Mouse (Mus musculus) C3H10T1/2 (cell line): Measurements from ENCODE around the gene Myo19. TPM values are rescaled to one million over a fixed set of nuclear protein-coding genes. Genes with fewer than 3 reads are reported as not detected.

Experiments
- polyA plus RNA-seq, 2 experiments: library from polyadenylated mRNA; unstranded; fragments of >200 nt; fragmentation: generic; extraction: Trizol; gene quantifications; one replicate each; pipeline ENCODE4 v1.2.1; 2012; ENCODE audit warnings: missing spikeins in 2 of 2

The Myo19 gene
- 1 to 10 TPM; 2.0 to 5.5 TPM for polyA plus RNA-seq

DNA sequence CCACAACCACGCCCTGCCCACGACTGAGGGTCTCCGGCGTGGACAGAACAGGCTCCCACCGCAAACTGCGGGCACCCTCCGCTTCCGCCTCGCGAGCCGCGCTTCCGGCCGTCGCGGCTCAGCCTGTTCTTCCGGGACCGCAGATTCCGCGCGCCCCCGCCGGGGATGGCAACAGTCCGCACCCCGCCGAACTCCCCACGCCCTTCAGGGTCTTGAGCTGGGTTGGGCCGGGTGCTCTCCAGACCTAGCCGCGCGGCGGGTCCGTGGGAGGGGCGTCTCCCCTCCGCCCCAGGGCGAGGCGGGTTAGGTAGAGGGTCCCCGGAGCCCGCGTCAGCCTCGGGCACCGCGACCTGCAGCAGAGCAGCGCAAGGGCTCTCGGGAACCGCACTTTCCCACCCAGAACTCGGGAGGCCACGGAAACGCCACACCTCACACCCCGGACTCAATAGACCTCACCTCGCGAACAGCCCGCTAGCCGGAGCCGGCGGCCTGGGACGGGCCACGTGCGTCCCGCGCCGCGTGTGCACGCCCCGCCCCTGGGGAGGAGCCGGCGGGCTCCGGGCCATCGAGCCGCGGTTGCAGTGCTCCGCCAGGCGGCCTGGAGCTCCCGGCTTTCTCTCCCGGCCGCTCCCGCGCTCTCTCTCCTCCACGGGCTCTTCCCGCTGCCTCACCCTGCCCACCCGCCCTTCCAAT lies at the start of gene Myo19, which contains the start of gene Pigw:
Gene Myo19 (plus strand): TSS at position 377 of the 693 bp plus-strand sequence.
Gene Pigw (minus strand): TSS at position 514 of the 693 bp plus-strand sequence.

DNA sequence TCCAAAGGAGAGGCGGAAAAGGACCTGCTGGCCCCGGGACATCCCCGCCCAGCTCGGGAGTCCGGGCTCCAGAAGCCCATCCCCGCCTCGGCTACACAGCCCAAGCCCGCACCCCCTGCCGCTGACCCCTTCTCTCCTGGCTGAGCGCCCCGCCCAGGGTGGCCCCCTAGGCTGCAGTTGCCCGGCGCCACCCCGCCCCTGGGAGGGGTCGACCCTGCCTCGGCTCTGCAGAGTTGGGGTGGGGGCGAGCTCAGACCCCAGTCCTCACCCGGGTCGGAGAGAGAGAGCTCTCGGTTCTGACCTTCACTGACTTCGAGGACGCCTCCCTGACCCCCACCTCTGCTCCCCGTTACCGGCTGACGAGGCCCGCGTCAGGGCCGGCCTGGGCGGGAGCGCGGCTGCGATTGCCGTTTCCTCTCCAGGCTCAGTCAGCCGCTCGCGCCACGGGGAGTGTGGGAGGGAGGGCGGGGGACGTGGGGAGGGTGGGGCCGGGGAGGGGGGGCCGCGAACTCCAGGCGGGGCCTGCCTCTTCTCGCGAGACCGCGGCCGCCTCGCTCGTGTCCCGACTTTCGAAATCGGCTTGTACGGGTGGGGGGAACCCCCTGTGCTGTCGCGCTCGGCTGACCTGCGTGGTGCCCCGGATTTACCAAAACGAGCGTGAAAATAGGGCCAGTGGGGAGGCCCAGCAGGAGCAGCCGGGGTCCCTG lies 9.5 kb upstream of the Myo19 start, which contains the start of gene Ggnbp2:
Gene Ggnbp2 (minus strand): TSS at position 481 of the 707 bp plus-strand sequence.

DNA sequence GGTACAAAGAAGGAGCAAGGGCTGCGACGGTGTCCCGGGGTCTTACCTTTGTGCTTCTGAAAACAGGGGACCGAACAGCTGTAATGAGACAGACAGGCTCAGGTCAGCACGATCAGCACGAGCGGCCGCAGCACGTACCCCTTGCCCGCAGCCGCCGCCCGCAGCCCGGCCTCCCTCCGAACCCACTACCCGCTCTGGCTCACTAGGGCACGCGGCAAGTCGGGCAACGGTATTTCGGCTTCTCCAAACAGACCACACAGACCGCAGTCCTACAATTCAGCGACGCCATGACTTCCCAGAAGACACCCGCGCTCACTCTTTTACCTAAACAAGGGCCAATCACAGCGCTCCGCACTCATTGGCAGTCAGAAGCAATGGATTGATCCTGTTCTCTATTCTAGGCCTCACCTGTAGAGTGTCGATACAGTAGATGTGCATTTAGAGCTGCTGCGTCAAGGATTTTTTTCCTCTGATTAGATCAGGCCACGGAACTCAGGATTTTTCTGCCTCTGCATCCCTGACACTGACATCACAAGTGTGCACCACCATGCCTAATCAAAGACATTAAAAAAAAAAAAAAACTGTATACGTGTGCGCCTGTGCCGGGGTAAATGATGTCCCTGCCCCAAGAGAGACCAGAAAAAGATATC lies 36.2 kb downstream of the Myo19 start, which contains the start of gene Znhit3:
Gene Znhit3 (minus strand): TSS at position 314 of the 650 bp plus-strand sequence.

DNA sequence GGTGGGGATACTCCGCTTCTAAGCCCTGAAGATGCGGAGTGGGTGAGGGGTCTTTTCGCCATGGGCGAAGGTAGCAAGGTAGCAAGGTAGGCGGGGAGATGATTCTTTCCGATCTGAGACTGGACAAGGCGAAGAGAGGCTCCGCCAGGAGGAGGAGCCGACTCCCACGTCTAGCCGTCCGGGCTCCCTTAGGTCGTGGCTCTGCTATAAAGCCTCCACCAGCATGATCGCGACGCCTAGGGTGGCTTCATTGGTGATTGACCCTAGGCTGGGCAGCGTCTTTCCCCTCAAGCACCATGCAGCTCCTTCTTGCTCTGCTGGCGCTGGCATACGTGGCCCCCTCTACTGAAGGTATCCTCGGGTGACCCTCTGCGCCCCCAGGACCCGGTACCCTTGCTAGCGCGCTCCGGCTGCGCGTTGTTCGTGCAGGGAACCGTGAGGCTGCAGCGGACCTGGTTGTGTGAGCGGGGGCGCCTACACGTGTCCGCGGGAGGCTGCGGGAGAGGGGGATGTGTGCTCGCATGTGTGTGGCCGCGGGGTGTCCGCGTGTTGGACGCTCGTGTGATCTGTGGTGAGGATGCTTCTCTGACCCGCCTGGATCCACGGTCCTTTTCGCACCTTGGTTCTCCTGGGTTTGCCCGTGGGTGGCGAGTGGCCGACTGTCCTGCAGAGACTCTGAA lies 77.8 kb downstream of the Myo19 start, which contains the start of gene Car4:
Gene Car4 (plus strand): TSS at position 196 of the 680 bp plus-strand sequence.

Other genes starting within 250 kb of the Myo19 start
- 10 to 100 TPM in 1 of 2 experiments, 1 to 10 TPM in 1; 7.4 to 16.0 TPM for gene Mrm1, start 60.6 kb upstream of the Myo19 start, polyA plus RNA-seq
- gene Dhrs11, start 51.2 kb upstream of the Myo19 start, polyA plus RNA-seq = 10 to 100 TPM in 1 of 2 experiments, 1 to 10 TPM in 1; 9.2 to 21.6 TPM
- gene Ggnbp2, start 9.3 kb upstream of the Myo19 start, polyA plus RNA-seq = 10 to 100 TPM in 1 of 2 experiments, 1 to 10 TPM in 1; 9.4 to 33.0 TPM
- gene Pigw, start 137 bp downstream of the Myo19 start, polyA plus RNA-seq = 1 to 10 TPM in 1 of 2 experiments, under 1 TPM in 1; 0.32 to 1.5 TPM
- gene Znhit3, start 36.2 kb downstream of the Myo19 start, polyA plus RNA-seq = 10 to 100 TPM; 27.1 to 32.4 TPM
- not detected for gene Car4, start 77.6 kb downstream of the Myo19 start, polyA plus RNA-seq